Mouse (Mus musculus): ENCODE measurements at regions not wholly inside any gene's neighbourhood (a gene's known extent, or its start where the extent isn't known, plus 50 kb on each side); places are given as distances from the start of the nearest gene placed in this dataset.

DNA sequence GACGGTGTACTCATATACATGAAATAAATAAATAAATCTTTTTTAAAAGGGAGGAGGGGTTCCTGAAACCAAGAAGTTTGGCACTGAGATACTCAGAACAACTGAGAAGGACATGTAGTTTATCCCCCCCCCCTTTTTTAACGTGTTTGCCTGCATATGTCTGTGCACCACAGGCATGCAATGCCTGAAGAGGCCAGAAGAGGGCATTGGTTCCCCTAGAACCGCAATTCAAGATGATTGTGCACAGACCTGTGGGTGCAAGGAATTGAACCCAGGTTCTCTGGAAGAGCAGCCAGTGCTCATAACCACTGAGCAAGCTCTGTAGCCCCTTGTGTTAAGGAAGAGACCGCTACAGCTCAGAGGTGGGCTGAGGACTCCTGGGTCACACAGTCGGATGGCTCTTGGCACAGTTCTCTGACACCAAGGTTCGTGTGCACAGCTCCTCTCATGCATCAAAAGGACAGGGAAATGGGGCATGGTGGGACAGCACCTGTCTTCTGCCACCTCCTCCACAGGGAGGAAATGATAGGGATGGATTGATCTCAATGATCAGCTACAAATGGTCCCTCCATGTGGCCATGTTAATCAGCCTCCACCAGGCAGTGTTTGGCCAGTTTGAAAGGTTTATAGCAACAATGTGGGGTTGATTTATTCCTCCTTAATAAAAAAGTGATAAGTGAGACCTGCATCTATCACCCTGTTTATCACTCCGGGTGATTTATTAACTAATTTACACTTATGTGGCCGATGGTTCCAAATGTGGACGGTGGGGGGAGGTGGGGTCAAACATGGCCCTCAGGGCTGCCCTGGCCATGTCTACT lies 58.5 kb upstream of the Top1 start:
- no peak for DNase-seq

DNA sequence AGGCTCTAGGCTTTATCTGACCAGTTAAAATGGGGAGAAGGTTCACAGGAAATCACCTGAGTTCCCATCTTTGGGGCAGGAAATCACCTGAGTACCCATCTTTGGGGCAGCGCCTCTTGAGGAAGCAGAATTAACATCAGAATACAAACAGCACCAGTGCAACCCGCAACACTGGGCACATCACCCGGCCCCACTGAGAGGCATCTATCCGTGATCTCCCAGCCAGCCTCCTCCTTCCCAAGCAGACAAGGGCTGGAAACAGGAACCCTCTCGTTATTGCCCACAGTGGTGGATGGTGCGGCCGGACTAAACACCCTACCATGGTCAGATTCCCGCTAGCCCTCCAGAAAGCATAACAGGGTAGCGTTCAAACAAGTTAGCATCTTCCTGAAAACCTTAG lies 57.3 kb upstream of the Top1 start:
- no peak for DNase-seq

DNA sequence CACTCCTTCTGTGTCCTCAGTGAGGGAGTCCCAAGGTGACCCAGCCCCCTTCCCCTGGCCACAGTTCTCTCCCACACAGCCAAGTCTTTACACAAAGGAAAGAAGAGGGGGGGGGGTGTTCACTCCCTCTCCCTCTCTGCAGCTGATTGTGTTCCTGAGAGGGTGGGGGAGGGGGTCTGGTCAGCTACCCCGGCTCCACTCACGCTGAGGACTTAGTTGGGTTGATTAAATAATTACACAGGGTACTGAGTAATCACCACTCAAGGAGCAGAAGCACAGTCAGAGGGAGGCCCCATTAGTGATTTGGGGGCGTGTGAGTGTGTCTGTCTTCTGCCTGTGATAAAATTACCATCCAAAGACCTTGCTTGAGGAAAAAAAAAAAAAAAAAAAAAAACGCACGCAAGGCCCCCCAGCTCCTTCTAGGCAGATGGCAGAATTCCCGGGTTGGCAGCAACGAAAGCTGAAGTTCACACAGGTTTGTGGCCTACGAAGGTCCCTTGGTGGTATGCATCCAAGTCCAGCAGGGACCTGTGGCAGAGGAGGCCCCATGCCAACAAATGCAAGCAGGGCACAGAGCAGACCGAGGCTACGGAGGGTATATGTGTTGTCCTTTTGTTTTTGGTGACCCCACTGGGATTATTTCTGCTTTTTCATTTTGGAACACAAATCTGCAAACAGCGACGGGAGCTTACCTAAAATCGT lies 55.3 kb upstream of the Top1 start:
- no peak for DNase-seq

DNA sequence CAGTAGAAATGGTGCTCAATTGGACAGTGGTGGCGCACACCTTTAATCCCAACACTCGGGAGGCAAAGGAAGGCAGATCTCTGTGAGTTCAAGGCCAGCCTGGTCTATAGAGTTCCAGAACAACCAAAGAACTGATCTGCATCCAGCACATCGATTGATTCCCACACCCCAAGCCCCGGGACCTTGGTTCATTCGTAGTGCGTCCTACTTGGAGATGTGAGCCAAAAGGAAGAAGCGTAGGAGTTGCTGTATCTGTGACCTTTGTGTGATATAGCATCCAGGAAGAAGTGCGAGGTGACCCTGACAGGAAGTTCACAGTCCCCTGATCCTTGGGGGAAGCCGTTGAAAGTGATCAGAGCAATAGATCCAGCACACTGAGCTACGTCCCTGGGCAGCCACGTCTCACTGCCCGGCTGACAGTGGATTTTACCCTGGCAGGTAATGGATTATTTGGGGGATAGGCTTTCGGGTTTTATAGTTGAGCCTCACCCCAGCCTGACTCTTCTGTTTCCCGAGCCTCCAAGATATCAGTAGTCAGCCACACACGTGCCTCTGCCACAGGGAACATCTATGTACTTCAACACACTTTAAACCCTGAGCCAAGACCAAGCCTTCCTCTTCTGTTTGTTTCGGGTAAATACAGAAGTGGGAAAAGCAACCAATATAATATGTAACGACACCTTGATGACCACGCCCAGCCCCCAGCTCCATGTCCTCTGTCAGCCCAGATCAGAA lies 54.1 kb upstream of the Top1 start:
- DNase-seq = no peak

DNA sequence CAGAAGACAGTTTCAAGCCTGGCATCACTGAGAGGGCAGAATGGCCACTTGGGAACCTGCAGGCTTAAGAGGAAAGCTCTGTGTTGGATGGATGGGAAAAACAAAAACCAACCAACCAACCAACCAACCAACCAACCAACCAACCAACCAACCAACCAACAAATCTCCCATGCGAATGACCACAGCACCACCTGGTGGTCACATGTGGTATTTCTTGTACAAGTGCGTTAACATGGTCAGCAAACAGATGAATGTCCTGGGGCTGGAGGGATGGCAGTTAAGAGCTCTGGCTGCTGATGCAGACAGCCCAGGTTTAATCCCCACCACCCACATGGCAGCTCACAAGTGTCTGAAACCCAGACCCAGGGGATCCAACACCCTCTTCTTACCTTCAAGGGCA lies 52.7 kb upstream of the Top1 start:
- peak; percentile 51 to 67 for DNase-seq
